22 mouse cellular contexts compared by ENCODE assay signal in the genomic region with DNA sequence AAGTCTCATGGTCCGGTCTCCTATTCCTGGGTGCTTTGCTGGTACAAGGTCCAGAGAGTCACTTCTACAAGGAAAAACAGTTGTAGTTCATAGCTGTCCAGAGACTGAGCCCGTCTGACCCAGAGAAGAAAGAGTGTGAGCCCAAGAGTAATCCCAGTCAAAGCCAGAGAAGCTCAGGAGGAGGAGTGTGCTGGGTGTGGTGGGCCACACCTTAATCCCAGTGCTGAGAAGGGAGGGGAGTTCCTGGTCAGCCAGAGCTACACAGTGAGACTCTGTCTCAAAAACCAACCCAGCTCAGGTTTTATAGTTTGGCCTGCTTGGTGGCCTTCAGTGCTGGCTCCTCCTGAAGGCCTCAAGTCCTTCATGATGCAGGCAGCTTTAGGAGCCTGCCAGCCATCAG. TPM values are rescaled to one million over a fixed set of nuclear protein-coding genes. Genes with fewer than 3 reads are reported as not detected.
DNase-seq lines count a peak whose midpoint lies in the region; ATAC-seq and TF ChIP-seq lines count a peak whose summit lies in the region.
"Had no signal": no experiment of that assay in that cellular context is flagged by ENCODE, and none has a peak within 500 bp of the region (broad histone marks: within the 10 kb centered on the region; RNA-seq: fewer than 3 reads in every experiment).

No protein-coding gene starts in this region.

- peak overlapping the region; percentile 4; the same call in 1 of the 2 replicates for H3K27ac ChIP-seq in limb, embryonic 15.5 days
- H3K27ac ChIP-seq in limb, embryonic 10.5 days = no peak overlapping the region
- H3K27ac ChIP-seq in stomach, embryonic 15.5 days = peak overlapping the region; percentile 23; the same call in 1 of the 2 replicates
- H3K27ac ChIP-seq: embryonic facial prominence, embryonic 12.5 days; hindbrain, embryonic 10.5 days; left cerebral cortex, adult 2 months; neural tube, embryonic 12.5 days had no signal

- H3K36me3 ChIP-seq in limb, embryonic 15.5 days = peaks cover 67% of the 10 kb centered on the region
- peaks cover 95% of the 10 kb centered on the region for H3K36me3 ChIP-seq in limb, embryonic 10.5 days
- peaks cover 97% of the 10 kb centered on the region for H3K36me3 ChIP-seq in E14TG2a.4 (ENCODE audit: insufficient read depth, low read length)
- peaks cover 57% of the 10 kb centered on the region for H3K36me3 ChIP-seq in stomach, embryonic 15.5 days

- H3K9ac ChIP-seq in limb, embryonic 15.5 days = no peak overlapping the region
- no peak overlapping the region for H3K9ac ChIP-seq in stomach, embryonic 15.5 days
- H3K9ac ChIP-seq: embryonic facial prominence, embryonic 12.5 days; neural tube, embryonic 12.5 days had no signal

- no peak for DNase-seq in limb, embryonic 10.5 days (ENCODE audit: low spot score)
- peak; percentile 55 for DNase-seq in ZHBTc4 (ENCODE audit: low read depth, low spot score)
- no peak for DNase-seq in adrenal gland, adult 8-10 months
- DNase-seq in thymus, adult 18-20 months = no peak
- DNase-seq: adrenal gland, postnatal 14 days; cerebellum, adult 2 months; gastrocnemius, postnatal 10 days; kidney, adult 11 months; kidney, postnatal 4 days; right cerebral cortex, postnatal 14 days had no signal

- no peak overlapping the region for H3K4me2 ChIP-seq in limb, embryonic 15.5 days
- no peak overlapping the region for H3K4me2 ChIP-seq in stomach, embryonic 15.5 days
- H3K4me2 ChIP-seq: embryonic facial prominence, embryonic 12.5 days; heart, embryonic 11.5 days; midbrain, embryonic 11.5 days; neural tube, embryonic 12.5 days had no signal

- peaks cover 16% of the 10 kb centered on the region; the same call in 1 of the 2 replicates for H3K4me1 ChIP-seq in limb, embryonic 15.5 days
- H3K4me1 ChIP-seq in limb, embryonic 10.5 days = peaks cover 7% of the 10 kb centered on the region
- peaks cover 97% of the 10 kb centered on the region for H3K4me1 ChIP-seq in E14TG2a.4 (replicated peaks; ENCODE audit: low read depth, low read length)
- peaks cover 20% of the 10 kb centered on the region for H3K4me1 ChIP-seq in stomach, embryonic 15.5 days
- H3K4me1 ChIP-seq: hindbrain, embryonic 10.5 days; neural tube, embryonic 12.5 days had no signal

- no peak for ATAC-seq in limb, embryonic 15.5 days (ENCODE audit: insufficient number of reproducible peaks, low FRiP score, low TSS enrichment, low read depth)
- no peak for ATAC-seq in stomach, embryonic 15.5 days (ENCODE audit: insufficient read depth, low FRiP score, low read depth)
- ATAC-seq: forebrain, embryonic 14.5 days; hindbrain, embryonic 16.5 days had no signal

- no peaks in the 10 kb centered on the region for H3K27me3 ChIP-seq in limb, embryonic 15.5 days
- no peaks in the 10 kb centered on the region for H3K27me3 ChIP-seq in limb, embryonic 10.5 days (ENCODE audit: low read depth, poor library complexity, severe bottlenecking)
- no peaks in the 10 kb centered on the region for H3K27me3 ChIP-seq in E14TG2a.4 (ENCODE audit: insufficient read depth, low read length)
- no peaks in the 10 kb centered on the region for H3K27me3 ChIP-seq in stomach, embryonic 15.5 days (replicated peaks)
- H3K27me3 ChIP-seq: embryonic facial prominence, embryonic 12.5 days; neural tube, embryonic 12.5 days had no signal

- WGBS in limb, embryonic 15.5 days = 84% methylated on average over 2 of the region's 2 CpGs
- 89% methylated on average over 2 of the region's 2 CpGs for WGBS in limb, embryonic 10.5 days
- 88% methylated on average over 2 of the region's 2 CpGs for WGBS in stomach, embryonic 15.5 days

- H3K4me3 ChIP-seq in limb, embryonic 15.5 days = no peak overlapping the region
- H3K4me3 ChIP-seq in limb, embryonic 10.5 days = no peak overlapping the region
- H3K4me3 ChIP-seq in E14TG2a.4 (replicated peaks; ENCODE audit: low read length) = peak overlapping the region; percentile 37
- no peak overlapping the region for H3K4me3 ChIP-seq in stomach, embryonic 15.5 days (replicated peaks)
- H3K4me3 ChIP-seq: embryonic facial prominence, embryonic 12.5 days; erythroblast, embryonic 14.5 days; hindbrain, embryonic 10.5 days; left cerebral cortex, adult 2 months; neural tube, embryonic 12.5 days had no signal

- no peaks in the 10 kb centered on the region for H3K9me3 ChIP-seq in limb, embryonic 15.5 days
- H3K9me3 ChIP-seq in limb, embryonic 10.5 days (replicated peaks) = no peaks in the 10 kb centered on the region
- peaks cover 3% of the 10 kb centered on the region for H3K9me3 ChIP-seq in E14TG2a.4 (ENCODE audit: low read length)
- no peaks in the 10 kb centered on the region for H3K9me3 ChIP-seq in stomach, embryonic 15.5 days
- H3K9me3 ChIP-seq: embryonic facial prominence, embryonic 12.5 days; hindbrain, embryonic 10.5 days; neural tube, embryonic 12.5 days had no signal

- no peak for TF ChIP-seq CTCF in E14TG2a.4 (conservative IDR thresholded peaks at IDR 0.05; ENCODE audit: low read length)

RNA-seq across cellular contexts. Expression of a gene that starts 18.1 kb away (rescaled TPM):
- polyA plus RNA-seq in limb, embryonic 15.5 days (2015; fragmentation: Nextera tagmentation; extraction: Ambion mirVana) = 86.7 and 89.6 TPM in 2 replicates
- 40.8 and 42.7 TPM in 2 replicates for polyA plus RNA-seq in limb, embryonic 10.5 days (2016; fragmentation: Nextera tagmentation; extraction: Ambion mirVana)
- polyA plus RNA-seq in stomach, embryonic 15.5 days (2015; fragmentation: Nextera tagmentation; extraction: Ambion mirVana) = 103 and 104 TPM in 2 replicates
- total RNA-seq in adrenal gland, adult 8-10 months (2022) = 10 to 100 TPM; 48.3 to 64.6 (median 53.4) TPM
